ENCODE assay signal across 16 mouse cellular contexts in the genomic region with DNA sequence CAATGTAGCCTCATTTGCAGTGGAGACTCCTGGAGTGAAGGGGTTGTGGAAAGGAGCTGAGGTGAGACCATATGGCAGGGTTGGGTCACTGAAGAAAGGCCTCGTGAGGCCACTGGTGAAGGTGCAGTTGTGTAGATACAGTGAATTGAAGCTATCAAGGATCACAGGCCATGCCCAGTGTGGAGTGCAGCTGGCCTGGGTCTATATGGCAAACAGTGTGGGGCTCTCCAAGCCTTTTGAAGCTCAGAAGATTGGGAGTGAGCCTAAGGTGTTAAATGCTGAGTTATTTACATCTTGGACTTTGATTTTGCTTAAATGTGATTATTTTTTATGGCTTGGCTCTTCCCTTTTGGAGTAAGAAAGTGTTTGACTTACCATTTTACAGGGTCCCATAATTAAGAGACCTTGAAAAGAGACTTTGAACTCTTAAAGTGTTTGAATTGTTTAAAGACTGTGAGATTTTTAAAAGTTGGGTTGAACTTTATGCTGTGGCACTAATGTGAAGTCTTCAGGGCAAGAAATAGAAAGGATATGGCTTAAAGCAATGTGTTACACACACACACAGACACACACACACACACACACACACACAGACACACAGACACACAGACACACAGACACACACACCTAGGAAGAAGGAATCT.
"Had no signal": no experiment of that assay in that cellular context is flagged by ENCODE, and none has a peak within 500 bp of the region (broad histone marks: within the 10 kb centered on the region; RNA-seq: fewer than 3 reads in every experiment).

No protein-coding gene starts in this region.

- H3K4me1 ChIP-seq: neural tube, embryonic 13.5 days; neural tube, embryonic 15.5 days; stomach, embryonic 15.5 days had no signal

- H3K27me3 ChIP-seq: neural tube, embryonic 13.5 days; neural tube, embryonic 15.5 days; stomach, embryonic 15.5 days had no signal

- H3K4me3 ChIP-seq: neural tube, embryonic 13.5 days; neural tube, embryonic 15.5 days; stomach, embryonic 15.5 days had no signal

- H3K36me3 ChIP-seq: neural tube, embryonic 13.5 days; neural tube, embryonic 15.5 days; stomach, embryonic 15.5 days had no signal

- DNase-seq: retina, postnatal 1 day; right cerebral cortex, adult 18-20 months; right cerebral cortex, postnatal 14 days; right cerebral cortex, postnatal 25 days; right cerebral cortex, postnatal 4 days; spleen, adult 18-20 months; thymus, adult 18-20 months; thymus, adult 2 months; thymus, postnatal 14 days; thymus, postnatal 25 days; thymus, postnatal 36 days; thymus, postnatal 4 days had no signal

- H3K9ac ChIP-seq: neural tube, embryonic 13.5 days; neural tube, embryonic 15.5 days; stomach, embryonic 15.5 days had no signal

- H3K4me2 ChIP-seq: neural tube, embryonic 13.5 days; neural tube, embryonic 15.5 days; stomach, embryonic 15.5 days had no signal

- H3K9me3 ChIP-seq: neural tube, embryonic 13.5 days; neural tube, embryonic 15.5 days; stomach, embryonic 15.5 days had no signal

- H3K27ac ChIP-seq: neural tube, embryonic 13.5 days; neural tube, embryonic 15.5 days; stomach, embryonic 15.5 days; stomach, postnatal 0 days had no signal
